Mouse (Mus musculus) heart, embryonic 13.5 days (tissue): ENCODE data around the gene Spesp1. TPM values are rescaled to one million over a fixed set of nuclear protein-coding genes. Genes with fewer than 3 reads are reported as not detected.

Experiments
- ATAC-seq: fragments of 200-750 bp; cut with Nextera tagmentation; 2 replicates; pipeline ENCODE4 v1.8.0; 2017; ENCODE audit warnings: moderate TSS enrichment; ENCODE audit not compliant: insufficient number of reproducible peaks, low FRiP score, low TSS enrichment; ENCODE audit errors: extremely low read depth
- H3K27ac ChIP-seq: fragments of 300-500 bp; sonication (generic); replicated peaks from 2 replicates; pipeline ENCODE4 v1.5.1; 2015; ENCODE audit warnings: moderate library complexity, mild to moderate bottlenecking, inconsistent platforms
- H3K27me3 ChIP-seq: fragments of 300-500 bp; sonication (generic); replicated peaks from 2 replicates; pipeline ENCODE4 v1.6.1; 2015; ENCODE audit warnings: mild to moderate bottlenecking, inconsistent platforms
- H3K36me3 ChIP-seq: fragments of 300-500 bp; sonication (generic); 2 replicates; pipeline ENCODE4 v1.6.1; 2015; ENCODE audit warnings: mild to moderate bottlenecking, inconsistent platforms
- H3K4me1 ChIP-seq: fragments of 300-500 bp; sonication (generic); 2 replicates; pipeline ENCODE4 v1.6.1; 2015; ENCODE audit warnings: inconsistent platforms
- H3K4me2 ChIP-seq: fragments of 300-500 bp; sonication (generic); 2 replicates; pipeline ENCODE4 v1.6.1; 2015; ENCODE audit warnings: inconsistent platforms, mild to moderate bottlenecking, moderate library complexity
- H3K4me3 ChIP-seq: fragments of 300-500 bp; sonication (generic); 2 replicates; pipeline ENCODE4 v1.5.1; 2015; ENCODE audit warnings: moderate library complexity, mild to moderate bottlenecking, inconsistent platforms
- H3K9ac ChIP-seq: fragments of 300-500 bp; sonication (generic); 2 replicates; pipeline ENCODE4 v1.6.1; 2015; ENCODE audit warnings: inconsistent platforms, mild to moderate bottlenecking, moderate library complexity
- H3K9me3 ChIP-seq: fragments of 300-500 bp; sonication (generic); 2 replicates; pipeline ENCODE4 v1.6.1; 2016; ENCODE audit warnings: inconsistent platforms
- WGBS: fragments of 180-500 bp; shearing (Covaris S2); methylation state at CpG from one replicate; pipeline ENCODE4 v1.1.7; 2015; ENCODE audit warnings: mixed read lengths; 5-methylcytosine and 5-hydroxymethylcytosine counted together
- polyA plus RNA-seq: library from polyadenylated mRNA; unstranded; fragments of >200 nt; fragmentation: Nextera tagmentation; extraction: Ambion mirVana; gene quantifications from 2 replicates; pipeline ENCODE4 v1.2.1, GENCODE M21; 2015

Gene Spesp1
- polyA plus RNA-seq, 1 experiment from 2014 or later = not detected

GRCm38 (mm10) chr9:62245612-62246379 lies 36.2 kb downstream of the Spesp1 start:
- Histone ChIP-seq H3K9me3 (0 out of 2 replicates have a peak, but pooled peaks cover 5% of the 10 kb centered on the region), H3K4me2 (no peak overlapping the region), H3K27ac (no peak overlapping the region), H3K36me3 (no peaks in the 10 kb centered on the region), H3K4me1 (peaks cover 9% of the 10 kb centered on the region), H3K9ac (no peak overlapping the region), H3K27me3 (peaks cover 10% of the 10 kb centered on the region), H3K4me3 (no peak overlapping the region)
- no peak for ATAC-seq
- 59% methylated on average over 17 of the region's 17 CpGs for WGBS

DNA sequence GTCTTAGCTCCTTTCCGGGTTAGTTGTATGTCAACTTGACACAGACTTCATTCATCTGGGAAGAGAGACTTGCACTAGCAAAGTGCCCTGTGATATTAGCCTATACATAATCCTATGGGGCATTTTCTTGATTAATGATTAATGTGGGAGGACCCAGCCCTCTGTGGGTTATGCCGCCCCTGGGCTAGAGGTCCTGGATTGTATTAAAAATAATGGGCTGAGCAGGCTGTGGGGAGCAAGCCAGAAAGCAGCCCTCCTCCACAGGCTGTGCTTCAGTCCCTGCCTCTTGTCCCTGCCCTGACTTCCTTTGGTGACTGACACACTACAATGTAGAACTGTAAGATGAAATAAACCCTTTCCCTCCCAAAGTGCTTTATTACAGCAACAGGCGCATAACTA lies 37.4 kb downstream of the Spesp1 start:
- Histone ChIP-seq H3K4me2 (peak overlapping the region; percentile 68), H3K9ac (peak overlapping the region; percentile 41; the same call in 1 of the 2 replicates), H3K4me1 (peaks cover 9% of the 10 kb centered on the region), H3K36me3 (no peaks in the 10 kb centered on the region), H3K27me3 (peaks cover 10% of the 10 kb centered on the region), H3K4me3 (no peak overlapping the region), H3K9me3 (0 out of 2 replicates have a peak, but pooled peaks cover 3% of the 10 kb centered on the region), H3K27ac (no peak overlapping the region)
- 35% methylated on average over 3 of the region's 3 CpGs for WGBS
- ATAC-seq = no peak

DNA sequence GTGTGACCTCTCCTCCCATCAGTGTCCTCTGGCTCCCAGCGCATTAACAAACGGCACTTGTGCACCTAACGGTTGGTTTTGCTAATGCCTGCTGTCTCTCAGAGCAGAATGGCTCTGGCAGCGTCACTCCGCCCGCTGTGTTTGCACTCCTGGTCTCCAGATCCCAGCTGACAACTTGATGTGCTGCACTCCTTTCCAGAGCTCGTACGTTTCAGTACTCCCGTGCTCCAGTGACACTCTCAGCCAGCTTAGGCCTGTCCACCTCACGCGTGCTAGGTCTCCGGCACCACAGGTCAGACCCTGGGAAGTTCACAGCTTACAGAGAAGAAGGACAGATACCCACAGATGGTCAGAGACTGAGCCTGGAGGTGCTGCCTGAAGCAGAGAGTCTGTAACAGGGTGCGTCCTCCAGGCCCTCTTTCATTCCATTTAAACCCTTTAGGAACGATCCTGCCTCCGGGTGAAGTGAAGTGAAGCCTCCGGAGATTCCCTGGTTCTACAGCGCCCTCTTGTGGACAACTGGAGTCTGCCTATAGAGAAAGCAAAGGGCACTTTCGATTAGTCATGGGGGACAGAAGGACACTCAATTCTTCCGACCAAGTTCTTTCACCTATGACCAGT lies 37.9 kb downstream of the Spesp1 start:
- no peak for ATAC-seq
- no peaks in the 10 kb centered on the region for H3K36me3 ChIP-seq
- H3K9me3 ChIP-seq = no peaks in the 10 kb centered on the region
- peaks cover 9% of the 10 kb centered on the region for H3K4me1 ChIP-seq
- H3K27ac ChIP-seq = no peak overlapping the region
- H3K4me3 ChIP-seq = peak overlapping the region; percentile 37
- WGBS = 19% methylated on average over 19 of the region's 19 CpGs
- peak overlapping the region; percentile 58 for H3K9ac ChIP-seq
- H3K4me2 ChIP-seq = peak overlapping the region; percentile 68
- peaks cover 10% of the 10 kb centered on the region for H3K27me3 ChIP-seq

DNA sequence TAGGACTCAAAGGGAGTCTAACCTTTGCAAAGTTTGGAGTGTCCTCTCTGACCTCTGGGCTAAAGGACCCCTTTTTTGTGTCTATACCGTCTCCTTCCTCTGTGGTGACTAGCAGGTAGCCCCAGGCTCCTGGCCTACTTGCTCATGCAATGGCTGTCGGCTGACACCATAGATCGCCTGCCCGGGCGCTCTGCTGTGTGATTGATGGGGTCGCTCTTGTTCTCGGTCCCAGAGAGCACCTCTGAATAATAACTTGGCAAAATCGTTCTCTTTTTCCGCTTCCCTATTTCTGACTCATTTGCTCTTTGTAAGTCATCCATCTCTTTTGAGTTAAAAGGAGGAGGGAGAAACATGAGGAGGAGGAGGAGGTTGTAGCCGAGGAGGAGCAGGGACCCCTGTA lies 42.0 kb downstream of the Spesp1 start:
- peaks cover 20% of the 10 kb centered on the region for H3K4me1 ChIP-seq
- peaks cover 5% of the 10 kb centered on the region; the same call in 1 of the 2 replicates for H3K27me3 ChIP-seq
- no peaks in the 10 kb centered on the region for H3K36me3 ChIP-seq
- H3K9me3 ChIP-seq = no peaks in the 10 kb centered on the region
- H3K4me2 ChIP-seq = no peak overlapping the region
- no peak overlapping the region for H3K9ac ChIP-seq
- no peak overlapping the region for H3K4me3 ChIP-seq
- 74% methylated on average over 10 of the region's 10 CpGs for WGBS
- no peak overlapping the region for H3K27ac ChIP-seq
- ATAC-seq = no peak

GRCm38 (mm10) chr9:62237381-62237980 lies 44.5 kb downstream of the Spesp1 start:
- Histone ChIP-seq H3K4me2 (no peak overlapping the region), H3K9ac (no peak overlapping the region), H3K4me3 (no peak overlapping the region), H3K27me3 (no peaks in the 10 kb centered on the region), H3K36me3 (no peaks in the 10 kb centered on the region), H3K9me3 (no peaks in the 10 kb centered on the region), H3K4me1 (peaks cover 16% of the 10 kb centered on the region), H3K27ac (0 out of 2 replicates have a peak overlapping the region, but pooled peaks have one; percentile 20)
- ATAC-seq = no peak
- 27% methylated on average over 9 of the region's 9 CpGs for whole genome bisulfite sequencing

GRCm38 (mm10) chr9:62235501-62235900 lies 46.5 kb downstream of the Spesp1 start:
- Histone ChIP-seq H3K27ac (no peak overlapping the region), H3K4me1 (peaks cover 31% of the 10 kb centered on the region), H3K27me3 (no peaks in the 10 kb centered on the region), H3K4me3 (no peak overlapping the region), H3K9ac (no peak overlapping the region), H3K9me3 (no peaks in the 10 kb centered on the region), H3K4me2 (no peak overlapping the region), H3K36me3 (no peaks in the 10 kb centered on the region)
- WGBS = 79% methylated on average over 2 of the region's 2 CpGs
- no peak for ATAC-seq

DNA sequence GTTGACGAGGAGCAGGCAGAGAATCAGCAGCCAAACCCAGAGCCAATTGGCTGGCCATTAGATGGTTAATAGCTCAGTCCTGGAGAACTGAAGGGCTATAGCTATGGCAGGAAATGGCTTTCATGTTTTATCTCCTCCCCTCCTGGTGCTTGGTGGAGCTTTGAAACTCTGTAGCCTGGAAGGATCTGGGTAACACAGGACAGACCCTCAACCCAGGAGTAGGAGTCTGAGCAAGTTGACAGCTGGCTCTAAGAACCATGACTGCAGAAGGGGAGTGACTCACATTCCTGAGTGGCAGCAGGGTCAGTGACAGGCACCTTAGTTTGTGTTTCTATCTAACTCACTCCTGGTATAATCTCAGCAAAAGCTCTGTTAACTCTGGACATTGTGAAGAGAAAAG lies 49.4 kb downstream of the Spesp1 start:
- H3K27me3 ChIP-seq = no peaks in the 10 kb centered on the region
- H3K9me3 ChIP-seq = no peaks in the 10 kb centered on the region
- ATAC-seq = no peak; the same call in 1 of the 2 replicates
- no peak overlapping the region for H3K4me3 ChIP-seq
- H3K4me1 ChIP-seq = peaks cover 27% of the 10 kb centered on the region
- WGBS = 10% methylated on average over 1 of the region's 1 CpGs
- no peak overlapping the region for H3K9ac ChIP-seq
- H3K4me2 ChIP-seq = no peak overlapping the region
- H3K36me3 ChIP-seq = no peaks in the 10 kb centered on the region
- H3K27ac ChIP-seq = 0 out of 2 replicates have a peak overlapping the region, but pooled peaks have one; percentile 9

DNA sequence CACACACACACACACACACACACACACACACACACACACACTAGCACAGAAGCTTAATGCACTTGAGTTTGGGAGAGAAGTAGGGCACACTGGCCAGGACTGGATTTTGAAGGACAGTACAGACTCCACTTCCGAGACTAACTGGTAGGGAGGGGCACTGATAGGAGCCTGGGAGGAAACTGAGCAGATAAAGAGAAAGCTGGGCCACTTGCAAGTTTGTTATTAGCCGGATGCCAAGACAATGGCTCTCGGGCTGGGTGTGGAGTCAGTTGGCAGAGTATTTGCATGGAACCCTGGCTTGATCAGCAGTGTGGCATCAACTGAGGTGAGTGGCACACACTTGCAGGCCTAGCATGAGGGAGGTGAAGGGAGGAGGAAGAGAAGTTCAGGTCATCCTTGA lies 51.0 kb downstream of the Spesp1 start:
- Histone ChIP-seq H3K9me3 (no peaks in the 10 kb centered on the region), H3K36me3 (no peaks in the 10 kb centered on the region), H3K9ac (no peak overlapping the region), H3K27ac (no peak overlapping the region), H3K27me3 (no peaks in the 10 kb centered on the region), H3K4me3 (no peak overlapping the region), H3K4me2 (no peak overlapping the region), H3K4me1 (peaks cover 21% of the 10 kb centered on the region)
- 36% methylated on average over 3 of the region's 3 CpGs for WGBS
- no peak for ATAC-seq

DNA sequence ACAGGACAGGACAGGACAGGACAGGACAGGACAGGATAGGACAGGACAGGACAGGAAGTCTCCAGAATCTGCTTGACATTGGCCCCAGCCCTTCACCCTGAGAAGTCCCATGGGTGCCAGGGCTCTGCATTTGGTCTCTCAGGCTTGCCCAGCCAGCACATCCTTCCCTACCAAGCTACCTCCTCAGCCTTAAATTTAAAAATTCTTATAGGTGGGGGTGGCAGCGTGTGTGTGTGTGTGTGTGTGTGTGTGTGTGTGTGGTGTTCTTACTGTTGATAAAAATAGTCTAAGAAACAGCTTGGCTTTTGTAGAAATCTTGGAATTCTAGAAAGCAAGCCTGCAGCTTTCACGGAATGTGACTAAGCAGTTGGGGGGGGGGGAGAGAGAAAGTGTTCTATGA lies 52.0 kb downstream of the Spesp1 start:
- 61% methylated on average over 2 of the region's 2 CpGs for WGBS
- Histone ChIP-seq H3K4me2 (no peak overlapping the region), H3K27me3 (no peaks in the 10 kb centered on the region), H3K27ac (no peak overlapping the region), H3K4me3 (no peak overlapping the region), H3K9ac (no peak overlapping the region), H3K9me3 (no peaks in the 10 kb centered on the region), H3K4me1 (peaks cover 21% of the 10 kb centered on the region), H3K36me3 (no peaks in the 10 kb centered on the region)
- no peak for ATAC-seq

GRCm38 (mm10) chr9:62222481-62222880 lies 59.5 kb downstream of the Spesp1 start:
- H3K4me1 ChIP-seq = no peaks in the 10 kb centered on the region
- no peak overlapping the region for H3K4me2 ChIP-seq
- H3K4me3 ChIP-seq = no peak overlapping the region
- no peak overlapping the region for H3K27ac ChIP-seq
- H3K27me3 ChIP-seq = no peaks in the 10 kb centered on the region
- ATAC-seq = no peak
- no peaks in the 10 kb centered on the region for H3K36me3 ChIP-seq
- no peak overlapping the region for H3K9ac ChIP-seq
- H3K9me3 ChIP-seq = no peaks in the 10 kb centered on the region
- 19% methylated on average over 10 of the region's 10 CpGs for WGBS

- Histone ChIP-seq H3K27me3 (no peaks in the 10 kb centered on the region), H3K36me3 (no peaks in the 10 kb centered on the region), H3K27ac (no peak overlapping the region), H3K4me2 (no peak overlapping the region), H3K9me3 (no peaks in the 10 kb centered on the region), H3K9ac (no peak overlapping the region), H3K4me3 (no peak overlapping the region), H3K4me1 (no peaks in the 10 kb centered on the region)
- 70% methylated on average over 2 of the region's 2 CpGs for WGBS
- ATAC-seq = no peak
These were observed 60.0 kb downstream of the Spesp1 start for GRCm38 (mm10) chr9:62222029-62222428.
